Mouse (Mus musculus) G1E (cell line): ENCODE data around the gene Glra4.

Source experiments
- CTCF ChIP-seq: IDR thresholded peaks from 2 replicates; pipeline ENCODE4 v1.5.1; 2012; ENCODE audit warnings: low read depth, low read length, inconsistent platforms, mixed read lengths
- GATA1 ChIP-seq: IDR thresholded peaks from 2 replicates; pipeline ENCODE4 v1.6.1; 2012; ENCODE audit warnings: borderline replicate concordance, low read length, inconsistent platforms, mixed read lengths
- POLR2AphosphoS5 ChIP-seq: IDR thresholded peaks from 2 replicates; pipeline ENCODE4 v1.6.1; 2012; ENCODE audit warnings: low read depth, low read length, inconsistent platforms; ENCODE audit not compliant: insufficient replicate concordance

DNA sequence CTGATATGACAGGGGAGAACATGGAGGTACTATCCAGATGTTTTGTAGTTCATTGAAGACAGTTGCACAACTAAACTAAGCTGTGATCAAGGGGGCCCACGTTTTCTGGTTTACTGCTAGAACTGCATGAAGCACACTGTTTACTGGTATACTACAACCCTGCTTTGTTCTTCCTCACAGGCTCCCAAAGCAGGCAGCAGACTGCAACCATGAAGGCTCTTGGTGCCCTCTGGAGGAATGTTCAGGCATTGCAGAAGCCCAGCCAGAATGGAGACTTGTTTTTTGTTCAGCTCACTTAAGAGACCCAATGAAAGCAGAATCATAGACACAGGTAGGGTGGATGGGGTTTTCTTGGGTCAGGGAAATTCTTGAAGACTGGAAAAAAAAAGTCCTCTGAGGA is 40.3 kb upstream of the Glra4 start:
- TF ChIP-seq CTCF: no peak
- TF ChIP-seq GATA1: no peak
- no peak for TF ChIP-seq POLR2AphosphoS5
